Mouse (Mus musculus) right cerebral cortex, postnatal 25 days (tissue): Measurements from ENCODE around the gene Crebbp.
"Not testable (repeated sequence)": the region's sequence is repeated elsewhere in the genome, so short reads cannot be mapped to it uniquely, and the experiment has no call there.

Source experiments
- DNase-seq: peaks from one replicate; pipeline ENCODE4 v3.0.0; 2022

The Crebbp gene

GRCm38 (mm10) chr16:4153121-4153520 lies 60.7 kb downstream of the Crebbp start:
- no peak for DNase-seq

- DNase-seq = no peak
These were observed 75.3 kb downstream of the Crebbp start for GRCm38 (mm10) chr16:4138541-4138940.

- no peak for DNase-seq
These were observed 80.0 kb downstream of the Crebbp start for GRCm38 (mm10) chr16:4133754-4134153.

- DNase-seq = no peak
These were observed 84.9 kb downstream of the Crebbp start for GRCm38 (mm10) chr16:4128894-4129293.

- DNase-seq = no peak
These were observed 96.7 kb downstream of the Crebbp start for GRCm38 (mm10) chr16:4117072-4117471.

GRCm38 (mm10) chr16:4100374-4100773 lies 113.4 kb downstream of the Crebbp start:
- no peak for DNase-seq

GRCm38 (mm10) chr16:4097521-4097920 lies 116.3 kb downstream of the Crebbp start:
- no peak for DNase-seq

GRCm38 (mm10) chr16:4096898-4097297 lies 116.9 kb downstream of the Crebbp start:
- no peak for DNase-seq

GRCm38 (mm10) chr16:4096141-4096540 lies 117.7 kb downstream of the Crebbp start:
- DNase-seq = no peak

- DNase-seq = no peak
These were observed 126.4 kb downstream of the Crebbp start for GRCm38 (mm10) chr16:4087214-4087913.

- DNase-seq = no peak
These were observed 127.9 kb downstream of the Crebbp start for GRCm38 (mm10) chr16:4085851-4086387.

- DNase-seq = no peak
These were observed 128.7 kb downstream of the Crebbp start for GRCm38 (mm10) chr16:4085051-4085450.

- DNase-seq = not testable (repeated sequence)
These were observed 133.4 kb downstream of the Crebbp start for GRCm38 (mm10) chr16:4080419-4080818.

GRCm38 (mm10) chr16:4079656-4080055 lies 134.1 kb downstream of the Crebbp start:
- DNase-seq = no peak

- DNase-seq = not testable (repeated sequence)
These were observed 135.5 kb downstream of the Crebbp start for GRCm38 (mm10) chr16:4078302-4078701.

GRCm38 (mm10) chr16:4077384-4078061 lies 136.3 kb downstream of the Crebbp start, which contains the start of gene Trap1:
TSS of gene Trap1 (minus strand) at chr16:4077827.
- peak; percentile 94 for DNase-seq

- no peak for DNase-seq
These were observed 139.0 kb downstream of the Crebbp start for GRCm38 (mm10) chr16:4074836-4075235.

- DNase-seq = no peak
These were observed 139.5 kb downstream of the Crebbp start for GRCm38 (mm10) chr16:4074297-4074696.

- peak; percentile 36 for DNase-seq
These were observed 145.2 kb downstream of the Crebbp start for GRCm38 (mm10) chr16:4068588-4068987.

GRCm38 (mm10) chr16:4064945-4065344 lies 148.9 kb downstream of the Crebbp start:
- DNase-seq = no peak

- DNase-seq = no peak
These were observed 160.0 kb downstream of the Crebbp start for GRCm38 (mm10) chr16:4053811-4054210.

GRCm38 (mm10) chr16:4052601-4053000 lies 161.2 kb downstream of the Crebbp start:
- DNase-seq = no peak

GRCm38 (mm10) chr16:4045524-4045923 lies 168.3 kb downstream of the Crebbp start:
- DNase-seq = no peak

- DNase-seq = no peak
These were observed 169.7 kb downstream of the Crebbp start for GRCm38 (mm10) chr16:4044093-4044492.
